Mouse (Mus musculus) myocyte (in vitro differentiated cells): ENCODE results near the gene Usp54.

Source experiments
- CEBPB ChIP-seq: IDR thresholded peaks from 2 replicates; pipeline ENCODE4 v1.6.1; 2011; ENCODE audit warnings: mild to moderate bottlenecking, moderate library complexity; ENCODE audit not compliant: poor library complexity, insufficient read depth, severe bottlenecking
- E2F4 ChIP-seq: IDR thresholded peaks from one replicate; pipeline ENCODE4 v1.6.1; 2011; ENCODE audit warnings: mild to moderate bottlenecking, control low read depth, moderate library complexity; ENCODE audit not compliant: insufficient read depth
- MAX ChIP-seq: IDR thresholded peaks from one replicate; pipeline ENCODE4 v1.6.1; 2011; ENCODE audit warnings: low read depth, mild to moderate bottlenecking, control low read depth
- POLR2A ChIP-seq: IDR thresholded peaks from one replicate; pipeline ENCODE4 v1.6.1; 2011; ENCODE audit warnings: low read depth, mild to moderate bottlenecking, control low read depth, moderate library complexity; ENCODE audit not compliant: insufficient read length
- SRF ChIP-seq: IDR thresholded peaks from one replicate; pipeline ENCODE4 v1.6.1; 2011; ENCODE audit warnings: low read depth; ENCODE audit not compliant: control insufficient read depth, insufficient read length
- TCF3 ChIP-seq: IDR thresholded peaks from one replicate; pipeline ENCODE4 v1.6.1; 2011; ENCODE audit warnings: low read depth, control low read depth; ENCODE audit not compliant: insufficient read length

DNA sequence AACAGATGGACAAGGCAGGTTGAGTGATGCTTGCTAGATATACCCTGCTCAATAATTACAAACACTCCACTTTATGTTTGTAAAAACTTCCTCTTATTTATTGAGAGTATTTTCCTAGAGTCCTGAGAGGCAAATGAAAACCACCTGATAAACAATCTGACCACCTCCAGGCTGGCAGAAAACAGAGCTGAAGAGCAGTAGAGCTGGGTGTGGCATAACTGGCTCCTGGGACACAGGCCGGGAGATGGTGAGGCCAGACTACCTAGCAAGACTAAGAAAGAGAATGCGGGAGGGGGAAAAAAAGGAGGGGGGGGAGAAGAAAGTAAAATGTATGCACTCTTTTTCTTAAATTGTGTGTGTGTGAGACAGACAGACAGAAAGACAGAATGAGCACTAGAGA lies 18.5 kb downstream of the Usp54 start:
- no peak for TF ChIP-seq POLR2A
- TF ChIP-seq SRF, result no peak
- TF ChIP-seq E2F4, result no peak
- no peak for TF ChIP-seq TCF3
- no peak for TF ChIP-seq CEBPB
- TF ChIP-seq MAX, result no peak
